Mouse (Mus musculus) frontal cortex, postnatal 25 days (tissue): Measurements from ENCODE around the gene Pax5.

Experiments
- DNase-seq, 2 experiments: peaks; one replicate each; pipeline ENCODE4 v3.0.0; 2022; ENCODE audit warnings: low spot score in 2 of 2

Pax5 gene

DNA sequence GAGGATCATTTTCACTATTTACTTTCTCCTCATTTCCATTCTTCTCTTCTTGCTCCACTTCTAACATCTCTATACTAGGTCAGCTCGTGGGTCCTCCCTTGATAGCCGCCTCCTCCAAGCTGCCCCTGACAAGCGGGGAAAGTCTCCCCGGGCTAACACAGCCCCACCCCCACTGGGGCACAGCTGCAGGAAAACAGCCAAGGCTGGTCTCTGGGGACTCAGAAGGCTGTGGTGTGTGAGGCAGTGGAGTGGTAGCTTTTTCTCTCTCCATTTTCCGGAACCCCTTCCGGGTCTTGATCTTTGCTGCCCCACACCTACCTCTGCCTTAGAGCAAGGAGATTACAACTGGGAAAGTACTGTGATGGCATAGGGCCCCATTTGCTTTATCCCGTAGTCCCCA is 4.3 kb downstream of the Pax5 start:
- DNase-seq: no peak

- DNase-seq: no peak
Observed at GRCm38 (mm10) chr4:44705151-44705550, 5.1 kb downstream of the Pax5 start.

- DNase-seq: peak; percentile 29 to 48
Observed at GRCm38 (mm10) chr4:44704369-44704745, 5.9 kb downstream of the Pax5 start.

GRCm38 (mm10) chr4:44703686-44704368 is 6.5 kb downstream of the Pax5 start:
- no peak for DNase-seq

DNA sequence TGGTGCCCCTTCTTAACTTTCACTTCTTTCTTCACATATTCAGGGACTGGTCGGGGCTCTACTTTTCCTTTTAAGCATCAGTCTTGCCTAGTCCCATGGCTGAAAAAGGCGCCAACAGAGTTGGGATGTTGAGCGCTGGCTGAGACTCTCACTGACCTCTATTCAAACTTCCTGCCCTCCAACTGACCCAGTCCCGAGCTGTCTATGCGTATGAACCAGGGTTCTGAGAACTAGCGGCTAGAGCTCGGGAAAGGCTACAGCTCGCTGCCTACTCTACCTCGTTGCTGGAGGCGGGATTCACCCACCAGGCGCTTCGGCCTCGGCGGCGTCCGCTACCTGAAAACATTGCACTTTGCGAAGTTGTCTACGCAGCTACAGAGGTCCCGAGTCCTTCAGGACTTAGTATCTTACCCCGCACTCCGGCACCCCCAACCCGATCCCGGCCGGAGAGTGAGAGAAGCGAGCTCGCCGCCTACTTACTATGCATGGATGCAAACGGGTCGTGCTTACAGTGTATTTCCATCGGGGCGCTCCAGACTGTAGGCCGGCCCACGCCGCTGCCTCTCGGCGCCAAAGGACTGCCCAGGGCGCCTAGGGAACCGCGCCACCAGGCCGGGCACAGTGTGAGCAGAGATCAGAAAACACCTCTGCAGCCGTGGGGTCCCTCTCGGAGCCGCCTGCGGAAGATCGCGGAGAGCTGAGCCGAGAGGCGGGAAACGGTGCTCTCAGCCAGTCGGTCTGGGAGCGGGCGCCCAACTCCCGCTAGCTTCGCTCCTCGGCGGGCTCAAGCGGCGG is 7.2 kb downstream of the Pax5 start:
- DNase-seq: no peak

DNA sequence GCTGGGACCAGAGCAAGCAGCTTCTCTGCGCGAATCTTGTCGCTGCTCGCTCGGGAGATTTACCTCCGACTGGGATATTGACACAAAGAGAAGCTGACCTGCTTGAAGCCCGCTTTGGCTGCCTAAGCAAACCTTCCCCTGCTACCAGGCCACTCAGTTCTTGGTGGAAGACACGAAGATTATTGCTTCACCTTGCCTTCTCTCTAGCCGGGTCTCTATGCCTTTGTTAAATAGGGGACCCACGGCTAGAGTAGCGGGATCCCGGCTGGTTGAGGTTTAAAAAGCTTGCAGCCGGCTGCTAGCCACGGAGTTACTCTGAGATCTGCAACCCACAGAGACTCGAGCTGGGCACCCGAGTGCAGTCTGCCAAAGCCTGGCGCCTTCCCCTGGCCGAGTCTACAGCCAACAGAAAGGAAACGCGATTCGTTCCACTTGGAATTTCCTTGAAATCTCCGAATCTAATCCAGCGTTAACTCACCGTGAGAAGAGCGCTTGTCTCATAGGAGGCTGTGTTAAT is 8.2 kb downstream of the Pax5 start:
- DNase-seq: peak in 1 of 2 experiments; percentile 12

GRCm38 (mm10) chr4:44701513-44701912 is 8.8 kb downstream of the Pax5 start:
- no peak for DNase-seq

GRCm38 (mm10) chr4:44696676-44697075 is 13.6 kb downstream of the Pax5 start:
- DNase-seq: no peak

GRCm38 (mm10) chr4:44694369-44694768 is 15.9 kb downstream of the Pax5 start:
- DNase-seq: no peak

- DNase-seq: no peak
Observed at GRCm38 (mm10) chr4:44685582-44685981, 24.7 kb downstream of the Pax5 start.

DNA sequence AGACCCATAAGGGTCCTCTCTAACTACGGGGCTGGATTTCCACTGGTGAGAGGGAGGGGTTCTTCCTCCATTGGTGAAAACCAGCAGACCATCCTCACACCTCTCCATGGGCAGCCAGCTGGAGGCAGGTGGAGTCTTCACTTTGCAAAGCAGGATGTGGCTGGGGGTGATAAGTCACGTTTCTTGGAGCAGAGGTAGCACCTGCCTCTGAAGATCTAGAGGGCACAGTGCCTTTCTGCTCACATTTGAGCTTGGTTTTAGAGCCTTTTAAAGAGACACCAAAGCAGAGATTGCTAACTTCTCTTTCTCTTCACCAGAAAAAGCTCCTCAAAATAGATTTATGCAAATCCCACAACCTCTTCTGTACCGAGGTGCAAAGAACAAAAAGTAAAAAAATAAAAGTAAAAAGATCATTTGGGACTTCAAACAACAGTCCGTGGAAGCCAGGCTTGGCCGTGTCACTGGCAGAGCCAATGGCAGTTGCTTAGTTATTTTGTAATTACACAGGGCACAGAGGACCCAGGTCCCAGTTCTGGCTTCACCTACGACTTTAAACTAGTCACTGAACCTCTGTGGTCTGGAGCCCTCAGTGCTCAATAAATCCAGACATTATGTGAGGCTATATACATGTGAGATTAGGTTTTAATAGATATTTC is 29.9 kb downstream of the Pax5 start:
- no peak for DNase-seq

GRCm38 (mm10) chr4:44678641-44679040 is 31.6 kb downstream of the Pax5 start:
- DNase-seq: no peak

- no peak for DNase-seq
Observed at GRCm38 (mm10) chr4:44678026-44678425, 32.3 kb downstream of the Pax5 start.

GRCm38 (mm10) chr4:44674973-44675372 is 35.3 kb downstream of the Pax5 start:
- no peak for DNase-seq

- DNase-seq: no peak
Observed at GRCm38 (mm10) chr4:44673726-44674125, 36.6 kb downstream of the Pax5 start.

GRCm38 (mm10) chr4:44672216-44672937 is 37.9 kb downstream of the Pax5 start:
- DNase-seq: no peak

GRCm38 (mm10) chr4:44671486-44671885 is 38.8 kb downstream of the Pax5 start:
- no peak for DNase-seq

GRCm38 (mm10) chr4:44671035-44671434 is 39.3 kb downstream of the Pax5 start:
- DNase-seq: no peak

GRCm38 (mm10) chr4:44670380-44670779 is 39.9 kb downstream of the Pax5 start:
- no peak for DNase-seq

DNA sequence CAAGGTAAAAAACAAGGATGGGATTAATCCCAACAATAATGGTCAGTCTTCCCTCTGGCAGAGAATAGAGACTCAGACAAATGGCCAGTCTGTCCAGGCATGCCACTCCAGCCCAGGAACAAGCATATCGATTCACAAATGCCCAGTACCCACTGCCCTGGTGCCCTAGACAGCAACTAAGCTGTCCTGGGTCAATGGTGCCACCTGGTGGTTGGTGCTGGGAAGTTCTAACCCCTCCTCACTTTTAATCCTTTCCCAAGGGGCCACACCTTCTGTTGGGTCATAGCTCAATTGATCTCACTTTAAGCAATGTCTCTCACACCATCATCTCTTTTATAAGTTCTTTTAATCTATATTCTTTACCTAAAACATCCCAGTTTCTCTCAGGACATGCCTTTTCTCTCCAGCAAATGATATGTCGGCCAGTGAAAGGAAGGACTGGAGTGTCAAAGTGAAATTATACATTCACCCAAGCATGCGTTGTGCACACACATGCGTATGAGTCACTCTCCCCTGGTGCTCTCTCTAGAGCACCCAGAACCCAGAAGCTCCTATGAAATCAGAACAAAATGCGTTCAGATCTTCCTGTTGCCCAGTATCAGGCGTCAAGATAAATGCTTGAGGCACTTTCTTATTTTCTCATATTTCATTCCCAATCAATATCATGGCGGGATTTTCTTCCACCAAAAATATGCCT is 40.7 kb downstream of the Pax5 start:
- no peak for DNase-seq

GRCm38 (mm10) chr4:44668574-44668973 is 41.7 kb downstream of the Pax5 start:
- DNase-seq: no peak
